Mouse (Mus musculus): ENCODE data around the gene Slc25a18. TPM values are rescaled to one million over a fixed set of nuclear protein-coding genes. Genes with fewer than 3 reads are reported as not detected.

The Slc25a18 gene
- polyA plus RNA-seq, 1 experiment from 2014 or later = not detected

DNA sequence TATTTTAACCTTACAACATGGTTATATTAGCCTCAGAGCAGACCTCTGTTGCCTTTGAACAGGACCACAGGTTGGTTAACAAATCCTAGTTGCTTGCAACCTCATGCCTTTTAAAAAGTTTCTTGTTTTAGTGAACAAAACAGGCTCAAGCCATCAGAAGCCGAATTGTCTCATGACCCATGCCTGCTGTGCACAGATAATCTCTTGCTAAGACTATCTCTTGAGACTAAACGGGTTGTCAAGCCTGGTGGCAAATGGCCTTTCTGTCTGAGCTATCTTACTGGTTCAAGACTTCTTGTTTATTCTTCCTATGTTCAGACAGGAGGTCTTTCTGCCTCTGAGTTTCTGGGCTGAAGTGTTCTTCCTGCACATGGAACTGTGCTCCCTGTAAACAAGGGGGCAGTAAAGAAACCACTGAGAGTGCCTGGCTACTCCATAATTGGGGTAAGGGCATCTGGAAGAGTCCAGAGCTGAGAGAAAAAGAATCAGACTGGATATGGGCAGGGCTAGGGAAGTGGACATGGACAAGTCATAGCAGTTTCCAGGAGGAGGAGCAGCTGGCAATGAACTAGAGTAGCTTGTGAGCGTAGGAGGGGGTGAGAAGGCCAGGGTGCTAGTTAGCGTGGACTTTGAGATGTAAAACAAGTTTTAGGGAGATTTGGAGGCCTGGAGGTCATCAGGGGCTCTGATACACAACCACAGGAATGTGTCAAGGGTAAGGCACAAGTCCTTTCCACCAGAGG lies 57.7 kb downstream of the Slc25a18 start:
- Histone ChIP-seq H3K4me2 (no peak overlapping the region), H3K36me3 (no peaks in the 10 kb centered on the region), H3K4me1 (no peaks in the 10 kb centered on the region), H3K9me3 (no peaks in the 10 kb centered on the region), H3K27ac (no peak overlapping the region), H3K4me3 (no peak overlapping the region), H3K9ac (no peak overlapping the region), H3K27me3 (no peaks in the 10 kb centered on the region)
- no peak for ATAC-seq (ENCODE audit: borderline replicate concordance, extremely low read depth, low FRiP score, low TSS enrichment)
- 47% methylated on average over 4 of the region's 4 CpGs for WGBS

DNA sequence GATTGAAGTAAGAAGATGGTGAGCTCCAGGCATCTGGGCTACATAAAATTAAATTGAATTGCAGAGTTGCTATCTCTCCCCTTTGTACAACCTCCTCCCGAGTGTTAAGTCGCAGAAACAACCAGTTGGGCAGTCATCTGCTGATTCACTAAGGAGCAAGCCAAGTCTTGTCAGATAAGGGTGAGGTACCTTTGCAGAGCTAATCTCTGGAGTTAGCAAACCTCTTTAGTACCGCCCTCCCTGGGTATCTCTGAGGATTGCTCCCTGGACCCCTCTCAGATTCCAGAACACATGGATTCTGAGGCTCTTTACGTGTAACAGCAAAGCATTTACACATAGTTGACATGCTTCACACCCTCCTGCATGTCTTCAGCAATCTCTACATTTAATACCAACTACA lies 58.7 kb downstream of the Slc25a18 start:
- 61% methylated on average over 4 of the region's 4 CpGs for WGBS

DNA sequence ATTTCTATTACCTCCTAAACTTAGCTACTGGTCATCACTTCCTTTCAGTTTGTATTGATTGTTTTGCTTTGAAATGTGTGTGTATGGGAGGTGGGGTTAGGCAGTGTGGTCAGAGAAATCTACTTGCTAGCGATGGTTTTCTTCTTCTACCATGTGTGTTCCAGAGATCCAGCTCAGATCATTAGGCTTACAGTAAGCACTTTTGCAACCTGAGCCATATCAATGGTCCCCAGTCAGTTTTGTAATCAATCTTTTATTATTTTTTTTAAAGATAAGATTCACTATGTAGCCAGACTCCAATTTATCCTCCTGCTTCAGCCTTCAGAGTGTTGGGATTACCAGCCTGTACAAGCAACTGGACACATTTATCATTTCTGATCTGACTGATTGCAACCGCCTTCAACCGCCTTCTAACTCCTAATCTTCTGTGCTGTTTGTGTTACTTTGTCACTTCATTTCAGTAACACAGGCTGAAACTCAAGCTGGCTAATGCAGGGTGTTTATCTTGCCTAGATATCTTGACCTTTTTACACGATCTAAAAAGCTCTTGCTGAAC lies 61.5 kb downstream of the Slc25a18 start:
- 55% methylated on average over 4 of the region's 4 CpGs for WGBS
- Histone ChIP-seq H3K4me1 (peaks cover 5% of the 10 kb centered on the region; the same call in 1 of the 2 replicates), H3K9ac (no peak overlapping the region), H3K36me3 (no peaks in the 10 kb centered on the region), H3K27ac (no peak overlapping the region), H3K4me2 (no peak overlapping the region), H3K9me3 (no peaks in the 10 kb centered on the region), H3K27me3 (no peaks in the 10 kb centered on the region), H3K4me3 (no peak overlapping the region)
- ATAC-seq (ENCODE audit: borderline replicate concordance, extremely low read depth, low FRiP score, low TSS enrichment) = no peak

More for the DNA sequence above, 58.7 kb downstream of the Slc25a18 start:
- no peak overlapping the region for H3K4me2 ChIP-seq
- H3K9me3 ChIP-seq = no peaks in the 10 kb centered on the region
- H3K4me3 ChIP-seq = no peak overlapping the region
- ATAC-seq (ENCODE audit: borderline replicate concordance, extremely low read depth, low FRiP score, low TSS enrichment) = no peak
- no peak overlapping the region for H3K27ac ChIP-seq
- peaks cover 3% of the 10 kb centered on the region; the same call in 1 of the 2 replicates for H3K4me1 ChIP-seq
- H3K36me3 ChIP-seq = no peaks in the 10 kb centered on the region
- H3K9ac ChIP-seq = no peak overlapping the region
- H3K27me3 ChIP-seq = no peaks in the 10 kb centered on the region

DNA sequence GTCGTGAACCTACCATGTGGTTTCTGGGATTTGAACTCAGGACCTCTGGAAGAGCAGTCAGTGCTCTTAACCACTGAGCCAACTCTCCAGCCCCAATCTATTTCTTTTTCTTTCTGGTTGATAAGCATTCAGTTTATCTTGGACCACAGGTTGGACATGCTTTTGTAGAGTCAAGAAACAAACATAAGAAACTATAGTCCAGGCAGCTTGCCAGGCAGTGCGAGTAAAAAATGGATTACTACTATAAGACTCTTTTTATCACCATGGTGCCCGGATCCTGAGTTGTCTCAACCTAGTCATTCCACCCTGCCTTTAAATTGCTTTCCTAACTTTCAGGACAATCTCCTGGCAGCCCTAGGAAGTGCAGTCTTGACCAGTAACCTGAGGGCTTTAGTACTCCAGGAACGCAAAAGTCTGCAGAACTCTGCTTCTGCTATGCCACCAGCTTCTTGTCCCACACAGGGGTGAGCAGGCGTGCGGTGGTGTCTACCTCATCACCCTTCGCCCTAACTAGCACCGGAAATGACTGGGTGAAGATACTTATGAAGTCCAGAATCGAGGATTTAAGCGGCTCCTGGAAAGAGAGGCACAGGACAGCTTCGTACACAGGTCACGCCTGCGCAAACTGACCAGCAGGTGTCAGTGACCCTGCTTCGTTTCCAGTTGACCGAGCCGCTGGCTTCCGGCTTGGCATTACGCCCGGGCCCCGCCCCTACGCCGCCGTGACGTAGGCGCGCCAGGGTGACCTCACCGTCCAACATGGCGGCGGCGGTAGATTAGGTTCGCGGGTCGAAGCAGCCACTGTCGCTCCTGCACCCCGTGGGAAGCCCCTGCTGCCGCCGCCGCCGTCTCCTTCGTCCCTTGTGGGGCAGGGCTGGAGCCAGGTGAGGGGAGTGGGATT lies 62.3 kb downstream of the Slc25a18 start, which contains the start of gene Bcl2l13:
Bcl2l13 (plus strand) TSS at position 739 of the 901 bp plus-strand sequence.
- Histone ChIP-seq H3K9ac (peak within 1 kb of the TSS; percentile 96), H3K27me3 (no peaks in the 10 kb centered on the region), H3K4me1 (peaks cover 5% of the 10 kb centered on the region; the same call in 1 of the 2 replicates), H3K4me3 (peak within 1 kb of the TSS; percentile 77), H3K36me3 (no peaks in the 10 kb centered on the region), H3K27ac (peak within 1 kb of the TSS; percentile 90), H3K4me2 (peak within 1 kb of the TSS; percentile 64), H3K9me3 (no peaks in the 10 kb centered on the region)
- peak; percentile 93 for ATAC-seq (ENCODE audit: borderline replicate concordance, extremely low read depth, low FRiP score, low TSS enrichment)
- WGBS = 2% methylated on average over 40 of the region's 40 CpGs

DNA sequence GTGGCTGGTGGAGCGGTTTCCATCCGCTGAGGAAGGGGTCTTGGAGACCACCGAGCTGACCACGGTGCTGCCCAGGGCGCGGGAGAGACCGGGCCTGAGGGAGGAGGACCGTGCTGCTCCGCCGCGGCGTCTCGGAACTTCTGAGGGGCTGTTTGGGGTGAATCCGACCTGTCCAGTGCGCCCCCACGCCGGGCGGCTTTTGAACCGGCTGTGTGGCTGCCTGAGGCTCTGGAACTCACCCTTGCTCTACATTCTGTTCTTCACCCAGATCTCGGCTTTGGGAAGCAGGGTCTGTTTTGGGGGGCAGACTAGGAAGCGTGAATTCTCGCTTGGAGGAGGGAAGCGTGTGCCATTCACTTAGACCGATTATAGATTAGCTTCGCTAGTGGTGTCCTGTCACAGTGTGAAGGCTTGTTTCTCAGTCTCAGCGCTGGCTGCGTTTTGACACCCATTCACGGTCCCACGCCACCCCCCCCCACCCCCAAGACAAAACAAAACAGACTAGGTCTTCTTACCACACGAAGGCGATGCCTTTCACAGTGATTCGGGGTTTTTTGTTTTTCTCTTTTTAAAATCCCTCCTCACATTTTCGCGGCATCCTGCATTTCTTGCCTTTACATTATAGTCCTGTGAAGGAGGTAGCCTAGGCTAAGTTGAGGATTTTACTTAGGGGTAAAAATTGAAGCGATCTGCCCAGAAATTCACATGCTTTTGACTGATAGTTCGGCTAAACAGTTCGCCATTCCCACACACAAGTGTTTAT lies 63.2 kb downstream of the Slc25a18 start:
- peaks cover 5% of the 10 kb centered on the region; the same call in 1 of the 2 replicates for H3K4me1 ChIP-seq
- H3K27ac ChIP-seq = peak overlapping the region; percentile 90
- WGBS = 2% methylated on average over 35 of the region's 37 CpGs
- no peaks in the 10 kb centered on the region for H3K27me3 ChIP-seq
- H3K36me3 ChIP-seq = no peaks in the 10 kb centered on the region
- peak; percentile 76; the same call in 1 of the 2 replicates for ATAC-seq (ENCODE audit: borderline replicate concordance, extremely low read depth, low FRiP score, low TSS enrichment)
- H3K9ac ChIP-seq = peak overlapping the region; percentile 96
- H3K4me3 ChIP-seq = peak overlapping the region; percentile 77
- H3K4me2 ChIP-seq = peak overlapping the region; percentile 64
- no peaks in the 10 kb centered on the region for H3K9me3 ChIP-seq

DNA sequence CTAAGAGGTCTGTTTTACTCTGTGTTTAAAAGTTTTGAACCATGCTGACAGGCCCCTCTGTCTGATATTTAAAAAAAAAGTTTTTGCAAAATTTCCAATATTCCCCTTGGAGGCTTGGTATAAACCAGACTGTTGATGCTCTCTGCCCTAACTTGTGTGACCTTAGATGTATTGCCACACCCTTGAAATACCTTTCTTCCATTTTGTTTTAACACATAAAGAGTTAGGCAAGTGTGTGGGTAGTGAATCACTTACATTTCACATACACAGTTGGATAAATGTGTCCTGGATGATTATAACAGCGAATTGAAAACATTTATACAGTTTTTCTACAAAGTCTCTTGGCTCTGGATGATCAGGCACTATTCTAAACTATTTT lies 63.8 kb downstream of the Slc25a18 start:
- WGBS = 58% methylated on average over 1 of the region's 1 CpGs

DNA sequence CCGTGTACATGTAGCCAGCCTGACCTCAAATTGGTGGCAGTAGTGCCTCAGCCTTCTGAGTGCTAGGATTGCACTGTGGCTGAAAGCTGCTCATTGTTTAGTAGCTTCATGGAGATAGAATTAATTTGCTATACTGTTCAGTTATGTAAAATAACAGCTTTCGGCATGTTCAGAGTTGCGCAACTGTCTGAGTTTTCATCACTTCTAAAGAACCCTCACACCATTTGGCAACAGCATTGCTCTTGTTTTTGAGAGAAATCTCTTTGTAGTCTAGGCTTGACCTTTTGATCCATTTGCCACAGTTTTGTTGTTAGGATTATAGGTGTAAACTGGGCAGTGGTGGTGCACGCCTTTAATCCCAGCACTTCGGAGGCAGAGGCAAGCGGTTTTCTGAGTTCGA lies 66.9 kb downstream of the Slc25a18 start:
- H3K9ac ChIP-seq = no peak overlapping the region; the same call in 1 of the 2 replicates
- WGBS = 93% methylated on average over 7 of the region's 7 CpGs
- no peaks in the 10 kb centered on the region for H3K36me3 ChIP-seq
- no peak for ATAC-seq (ENCODE audit: borderline replicate concordance, extremely low read depth, low FRiP score, low TSS enrichment)
- no peak overlapping the region for H3K4me3 ChIP-seq
- H3K27me3 ChIP-seq = no peaks in the 10 kb centered on the region
- no peaks in the 10 kb centered on the region for H3K9me3 ChIP-seq
- H3K4me2 ChIP-seq = no peak overlapping the region
- H3K27ac ChIP-seq = no peak overlapping the region
- H3K4me1 ChIP-seq = peaks cover 5% of the 10 kb centered on the region; the same call in 1 of the 2 replicates

More for the DNA sequence above, 63.8 kb downstream of the Slc25a18 start:
- ATAC-seq (ENCODE audit: borderline replicate concordance, extremely low read depth, low FRiP score, low TSS enrichment) = no peak
- H3K27ac ChIP-seq = no peak overlapping the region
- no peaks in the 10 kb centered on the region for H3K27me3 ChIP-seq
- no peaks in the 10 kb centered on the region for H3K9me3 ChIP-seq
- H3K4me2 ChIP-seq = peak overlapping the region; percentile 64
- H3K4me1 ChIP-seq = peaks cover 5% of the 10 kb centered on the region; the same call in 1 of the 2 replicates
- H3K36me3 ChIP-seq = no peaks in the 10 kb centered on the region
- H3K9ac ChIP-seq = peak overlapping the region; percentile 96
- H3K4me3 ChIP-seq = peak overlapping the region; percentile 77

DNA sequence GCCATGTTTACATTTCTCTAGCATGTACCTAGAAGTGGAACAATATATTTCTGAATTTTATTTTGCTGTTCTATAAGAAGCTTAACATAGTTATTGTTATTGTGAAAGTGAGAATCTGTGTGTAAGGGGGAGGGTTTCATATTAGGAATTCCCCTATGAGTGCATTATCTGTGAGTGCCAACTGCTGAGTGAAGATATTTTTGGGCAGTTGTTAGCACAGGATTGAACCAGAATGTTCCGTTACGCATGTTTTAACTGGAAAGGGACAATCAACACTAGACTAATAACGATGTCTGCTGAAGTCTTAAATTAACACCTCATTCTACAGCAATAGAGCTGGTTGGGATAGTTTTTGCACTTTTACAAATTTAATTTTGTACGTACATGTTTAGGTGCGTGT lies 68.4 kb downstream of the Slc25a18 start:
- WGBS = 86% methylated on average over 5 of the region's 5 CpGs
- no peak for ATAC-seq (ENCODE audit: borderline replicate concordance, extremely low read depth, low FRiP score, low TSS enrichment)

More for the DNA sequence above, 68.4 kb downstream of the Slc25a18 start:
- Histone ChIP-seq H3K4me2 (no peak overlapping the region), H3K4me3 (no peak overlapping the region), H3K27me3 (no peaks in the 10 kb centered on the region), H3K9me3 (no peaks in the 10 kb centered on the region), H3K4me1 (peaks cover 5% of the 10 kb centered on the region; the same call in 1 of the 2 replicates), H3K36me3 (no peaks in the 10 kb centered on the region), H3K27ac (no peak overlapping the region), H3K9ac (no peak overlapping the region)

Small RNA genes lying within 50 kb of the gene (microRNA-seq; reads per million reads assigned to microRNA genes)
- not detected for gene Gm25193

Other genes starting within 250 kb of the Slc25a18 start
- gene Hdhd5, start 242.3 kb upstream of the Slc25a18 start, polyA plus RNA-seq (2015; fragmentation: Nextera tagmentation; extraction: Ambion mirVana) = 16.7 and 17.3 TPM in 2 replicates
- 2.1 and 3.2 TPM in 2 replicates for gene Cecr2, start 107.2 kb upstream of the Slc25a18 start, polyA plus RNA-seq (2015; fragmentation: Nextera tagmentation; extraction: Ambion mirVana)
- 98.5 and 99.6 TPM in 2 replicates for gene Atp6v1e1, start 49.2 kb downstream of the Slc25a18 start, polyA plus RNA-seq (2015; fragmentation: Nextera tagmentation; extraction: Ambion mirVana)
- 30.1 and 31.8 TPM in 2 replicates for gene Bcl2l13, start 62.6 kb downstream of the Slc25a18 start, polyA plus RNA-seq (2015; fragmentation: Nextera tagmentation; extraction: Ambion mirVana)
- 16.9 and 17.8 TPM in 2 replicates for gene Bid, start 143.3 kb downstream of the Slc25a18 start, polyA plus RNA-seq (2015; fragmentation: Nextera tagmentation; extraction: Ambion mirVana)